Mouse (Mus musculus): ENCODE measurements around the gene Slc1a4.

DNA sequence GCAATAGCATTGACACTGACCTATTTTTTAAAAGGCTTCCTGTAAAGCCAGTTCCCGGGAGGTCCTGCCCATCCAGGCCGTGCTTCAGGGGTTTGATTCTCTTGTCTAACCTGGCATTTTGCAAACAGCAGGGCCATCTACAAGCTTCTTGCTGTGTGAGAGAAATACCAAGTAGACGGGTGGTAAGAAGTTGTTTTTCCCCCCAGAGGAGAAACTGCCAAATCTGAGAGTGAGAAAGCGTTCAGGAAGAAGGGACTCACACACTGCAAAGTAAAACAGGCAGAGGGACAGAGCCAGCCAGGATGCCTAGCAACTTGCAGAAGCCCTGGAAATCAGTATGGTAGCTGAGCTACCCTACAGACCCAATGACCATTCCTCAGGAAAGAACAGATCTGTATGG is 47.6 kb upstream of the Slc1a4 start:
- TF ChIP-seq CTCF (IDR thresholded peaks at IDR 0.05; ENCODE audit: insufficient read depth, low read length) (no peak), POLR2A (IDR thresholded peaks at IDR 0.05; ENCODE audit: borderline replicate concordance, extremely low read depth, low read depth, low read length) (no peak)
